Mouse (Mus musculus): ENCODE data around the gene Phrf1.

Gene Phrf1

DNA sequence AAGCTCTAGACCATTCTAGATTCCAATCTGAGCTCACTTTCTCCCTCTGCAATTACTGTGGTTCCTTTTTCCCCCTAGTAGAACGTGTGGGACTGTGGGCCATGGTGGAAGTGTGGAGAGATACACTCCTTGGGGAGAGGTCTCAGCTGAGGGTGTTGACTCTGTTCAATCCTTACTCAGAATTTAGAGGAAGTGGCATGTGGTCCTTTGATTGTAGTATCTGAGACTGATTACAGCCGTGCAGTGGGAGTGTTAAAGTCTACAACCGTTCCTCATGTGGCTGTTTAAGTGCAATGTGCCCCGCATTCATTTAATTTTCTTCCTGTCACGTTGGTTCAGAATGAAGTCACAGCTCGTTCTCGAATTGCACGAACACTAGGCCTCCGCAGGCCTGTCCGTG, 27.6 kb downstream of the Phrf1 start:
- DNase-seq (ENCODE audit: low spot score in 2 of 2) = no peak

DNA sequence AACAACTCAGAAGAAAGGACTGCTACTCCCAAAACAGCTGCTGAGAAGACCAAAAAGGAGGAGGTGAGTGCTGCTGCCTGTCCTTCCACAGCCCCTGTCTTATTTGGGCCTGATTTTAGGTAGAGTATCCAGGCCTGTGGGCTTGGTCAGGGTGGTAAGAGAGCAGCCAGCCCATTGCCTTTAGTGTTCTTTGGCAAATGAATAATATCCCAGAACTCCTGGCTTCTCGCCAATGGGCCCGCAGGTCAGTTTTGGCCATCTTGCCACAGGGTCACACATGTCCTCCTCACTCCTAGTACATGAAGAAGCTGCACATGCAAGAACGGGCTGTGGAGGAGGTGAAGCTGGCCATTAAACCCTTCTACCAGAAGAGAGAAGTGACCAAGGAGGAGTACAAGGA, 32.9 kb downstream of the Phrf1 start:
- no peak for DNase-seq (ENCODE audit: low spot score in 2 of 2)

DNA sequence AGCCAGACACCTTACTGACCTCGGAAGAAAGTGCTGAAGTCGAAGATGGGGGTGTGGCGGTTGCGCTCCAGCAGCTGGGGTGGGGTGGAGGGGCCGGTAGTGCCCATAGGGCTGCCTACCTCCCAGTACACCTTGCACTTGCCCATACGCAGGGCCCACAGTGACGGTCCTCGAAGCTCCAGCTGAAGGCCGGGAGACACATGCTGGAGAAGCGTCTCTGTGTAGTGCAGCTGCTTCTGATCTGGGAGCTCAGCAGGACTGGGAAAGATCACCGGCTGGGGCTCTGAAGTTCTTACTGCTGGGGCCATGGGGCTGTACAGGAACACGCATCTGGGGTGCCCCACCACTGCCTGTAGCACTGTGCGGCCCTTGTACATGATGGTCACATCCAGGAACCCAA, 35.1 kb downstream of the Phrf1 start:
- no peak for DNase-seq (ENCODE audit: low spot score in 2 of 2)

GRCm38 (mm10) chr7:141264041-141264700, 35.6 kb downstream of the Phrf1 start:
- DNase-seq (ENCODE audit: low spot score in 2 of 2) = no peak

DNA sequence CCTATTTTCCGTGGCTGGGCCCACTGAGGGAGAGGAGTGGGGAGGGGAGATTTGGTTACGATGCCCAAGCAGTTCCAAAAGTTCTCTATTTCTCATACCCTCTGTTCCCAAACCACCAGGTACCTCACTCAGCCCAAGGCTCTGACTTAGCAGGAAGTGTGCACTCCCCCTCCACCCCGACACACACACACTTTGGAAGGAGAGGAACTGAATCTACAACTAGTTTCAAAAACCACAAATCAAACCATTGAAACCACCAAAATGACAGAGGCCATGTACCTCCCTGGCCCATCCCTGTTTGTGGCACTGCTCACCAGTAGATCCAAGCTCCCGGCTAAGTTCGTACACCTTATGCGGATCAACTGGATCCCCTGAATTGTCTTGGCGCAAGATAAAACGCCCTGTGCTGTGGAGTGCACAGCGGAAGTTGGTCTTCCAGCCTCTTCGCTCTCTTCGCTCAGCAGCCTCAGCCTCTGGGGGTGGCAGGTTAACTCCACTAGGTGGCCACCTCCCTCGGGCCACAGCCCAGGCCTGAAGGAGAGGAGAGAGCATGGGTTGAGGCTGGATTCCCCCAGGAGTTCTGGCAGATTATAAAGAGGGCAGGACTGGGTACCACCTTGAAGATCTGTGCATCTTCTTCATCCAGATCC, 36.3 kb downstream of the Phrf1 start:
- peak; percentile 39 to 47 for DNase-seq (ENCODE audit: low spot score in 2 of 2)

- DNase-seq (ENCODE audit: low spot score in 2 of 2) = no peak
Measured at GRCm38 (mm10) chr7:141265411-141265738, 36.8 kb downstream of the Phrf1 start.

DNA sequence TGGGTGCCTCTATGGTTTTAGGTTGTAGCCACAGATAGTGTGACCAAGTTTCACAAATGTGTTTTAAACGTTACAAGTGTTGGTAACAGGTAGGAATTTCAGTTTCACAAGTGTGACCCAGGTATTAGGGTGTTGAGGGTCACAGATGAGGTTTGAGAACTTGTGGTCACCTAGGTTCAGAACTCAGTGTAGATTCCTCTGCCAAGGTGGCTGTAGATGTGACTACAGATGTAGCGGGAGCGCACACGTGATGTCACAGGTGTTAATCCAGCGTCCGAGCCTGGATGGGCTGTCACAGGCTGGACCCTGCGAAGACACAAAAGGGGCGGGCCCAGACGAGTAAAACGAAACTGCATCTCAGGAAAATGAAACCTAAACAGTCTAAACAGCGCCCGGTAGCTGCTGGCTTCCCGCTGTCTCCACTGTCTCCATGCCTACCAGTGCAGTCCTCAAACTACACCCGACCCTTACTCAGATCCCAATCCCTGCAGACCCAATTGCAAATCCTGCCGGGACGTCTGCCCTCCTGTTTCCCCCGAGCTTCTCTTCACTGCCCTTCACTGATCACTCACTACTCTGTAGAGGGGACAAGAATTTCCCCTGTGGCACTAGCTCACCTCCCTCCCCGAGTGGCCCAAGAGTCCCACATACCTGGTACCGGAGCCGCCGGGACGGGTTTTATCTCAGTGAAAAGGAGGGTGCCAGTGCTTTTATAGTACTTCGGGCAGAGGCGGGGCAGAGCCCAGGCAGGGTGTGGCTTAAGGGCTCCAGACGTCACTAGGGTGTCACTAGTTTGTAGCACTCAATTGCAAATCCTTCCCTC, 37.4 kb downstream of the Phrf1 start, which contains the start of gene Irf7:
TSS of gene Irf7 (minus strand) at position 743 of the 823 bp plus-strand sequence.
- DNase-seq (ENCODE audit: low spot score in 2 of 2) = peak; percentile 55 to 66

GRCm38 (mm10) chr7:141268466-141269272, 40.1 kb downstream of the Phrf1 start:
- DNase-seq (ENCODE audit: low spot score in 2 of 2) = no peak

DNA sequence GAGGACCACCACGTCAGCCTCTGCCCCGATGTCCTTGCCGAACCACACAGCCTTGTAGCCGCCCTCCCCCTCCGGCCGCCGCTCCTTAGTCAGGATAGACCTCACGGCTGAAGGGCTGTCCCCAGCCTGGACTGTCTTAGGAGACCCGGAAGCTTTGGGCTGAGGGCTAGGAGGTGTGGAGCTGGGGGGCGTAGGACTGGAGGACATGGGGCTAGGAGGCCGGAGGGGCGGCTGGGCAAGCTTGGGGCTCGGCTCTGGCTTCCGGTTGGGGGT, 40.6 kb downstream of the Phrf1 start:
- DNase-seq (ENCODE audit: low spot score in 2 of 2) = no peak

- no peak for DNase-seq (ENCODE audit: low spot score in 2 of 2)
Measured at GRCm38 (mm10) chr7:141270631-141271030, 42.0 kb downstream of the Phrf1 start.

DNA sequence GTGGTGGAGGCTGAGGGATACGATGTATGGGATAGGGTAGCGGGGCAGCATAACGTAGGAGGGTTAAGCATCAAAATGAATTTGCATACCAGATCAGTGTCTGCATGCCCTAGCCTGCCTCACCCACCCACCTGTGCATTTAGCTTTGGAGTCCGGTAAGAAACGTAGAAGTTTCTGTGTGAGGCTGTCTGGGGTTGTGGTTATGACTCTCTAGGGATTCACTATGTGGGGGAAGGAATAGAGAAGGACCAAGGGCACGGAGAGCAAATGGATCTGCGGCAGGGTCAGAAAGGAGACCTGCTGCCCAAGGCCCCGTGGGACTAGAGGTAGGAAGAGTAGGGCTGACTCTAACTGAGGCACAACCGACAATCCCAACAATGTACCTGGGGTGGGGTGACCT, 46.8 kb downstream of the Phrf1 start:
- DNase-seq (ENCODE audit: low spot score in 2 of 2) = no peak

- no peak for DNase-seq (ENCODE audit: low spot score in 2 of 2)
Measured at GRCm38 (mm10) chr7:141276546-141276945, 48.0 kb downstream of the Phrf1 start, which contains the start of gene Cdhr5. TSS of gene Cdhr5 (minus strand) at chr7:141276786.

DNA sequence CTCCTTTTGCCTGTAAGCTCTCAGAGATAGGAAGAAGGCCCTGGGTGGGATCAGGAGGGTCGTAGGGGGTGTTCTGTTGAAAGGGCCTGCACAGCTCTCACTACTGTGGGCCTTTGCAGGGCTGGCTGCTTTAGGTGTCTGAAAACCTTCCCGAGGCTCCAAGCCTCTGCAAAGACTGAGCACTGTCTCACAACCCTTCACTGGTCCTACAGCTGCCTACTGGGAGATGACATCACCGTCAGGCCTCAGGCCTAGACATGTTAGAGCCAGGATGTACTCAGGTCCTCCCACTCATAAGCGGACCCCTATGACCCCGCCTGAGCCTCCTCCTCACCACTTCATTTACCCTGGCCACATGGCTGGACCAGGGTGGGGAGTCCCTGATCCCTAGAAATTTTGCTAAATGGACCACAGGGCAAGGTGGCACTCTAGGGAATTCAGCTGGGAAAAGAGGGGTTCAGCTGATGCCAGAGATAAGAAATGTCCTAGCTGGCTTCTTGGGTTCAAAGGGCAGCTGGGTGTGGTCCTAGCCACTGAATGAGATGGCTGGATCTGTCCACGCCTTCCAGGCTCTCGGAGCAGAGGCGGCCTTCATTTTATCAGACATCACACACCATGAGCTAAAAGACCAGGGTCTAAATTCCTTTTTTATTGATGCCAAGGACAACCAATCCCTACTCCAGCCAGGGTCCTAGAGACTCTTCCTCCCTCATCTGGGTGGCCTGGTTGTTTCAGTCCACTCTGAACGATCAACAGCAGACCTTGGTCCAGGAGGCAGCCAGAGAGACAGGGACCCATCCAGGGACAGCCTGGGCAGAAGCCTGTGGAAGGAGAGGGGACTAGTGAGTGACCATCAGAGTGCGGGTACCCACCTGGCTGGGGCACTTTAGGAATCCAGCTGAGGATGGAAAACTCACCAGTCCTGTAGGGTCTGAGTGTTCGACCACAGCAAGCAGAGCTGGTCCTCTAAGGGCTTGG, 49.4 kb downstream of the Phrf1 start:
- DNase-seq (ENCODE audit: low spot score in 2 of 2) = no peak

DNA sequence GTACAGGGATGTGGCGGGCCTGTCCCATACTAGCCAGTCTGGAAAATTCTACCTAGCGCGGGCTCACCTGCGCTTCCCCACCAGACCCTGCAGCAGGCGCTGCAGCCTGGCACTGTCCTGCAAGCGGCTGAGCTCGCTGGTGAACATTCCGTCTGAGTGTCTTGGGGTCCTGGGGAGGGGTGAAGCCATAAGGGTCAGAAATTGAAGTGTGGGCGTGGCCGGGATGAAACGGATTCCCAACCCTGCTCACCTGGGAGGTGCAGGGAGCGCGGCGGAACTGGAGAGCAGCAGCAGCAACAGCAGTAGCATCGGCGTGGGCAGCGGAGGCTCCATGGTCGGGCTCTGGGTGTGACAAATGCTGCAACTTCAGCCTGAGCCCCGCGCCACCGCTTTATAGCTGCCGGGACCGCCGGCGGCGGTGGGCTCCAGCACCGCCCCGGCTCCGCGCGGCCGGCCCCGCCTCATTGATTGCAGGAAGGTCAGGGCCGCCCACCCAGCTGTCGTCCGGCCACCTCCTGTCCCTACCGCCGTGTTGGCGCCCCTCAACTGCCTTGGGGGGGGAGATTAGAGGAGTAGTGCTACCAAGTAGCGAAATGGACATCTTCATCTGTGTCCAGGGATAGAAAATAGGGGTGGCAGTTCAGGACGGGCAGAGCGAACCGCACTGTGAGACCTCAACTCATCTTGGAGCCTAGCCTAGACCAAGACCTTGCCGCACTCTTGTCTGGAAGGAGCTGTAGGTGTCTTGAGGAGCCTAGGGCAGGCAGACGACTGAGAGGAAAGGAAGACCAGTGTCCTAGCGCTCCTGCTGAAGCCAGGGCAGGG, 50.4 kb downstream of the Phrf1 start, which contains the start of gene Sct:
TSS of gene Sct (minus strand) at position 368 of the 825 bp plus-strand sequence.
- DNase-seq (ENCODE audit: low spot score in 2 of 2) = no peak

DNA sequence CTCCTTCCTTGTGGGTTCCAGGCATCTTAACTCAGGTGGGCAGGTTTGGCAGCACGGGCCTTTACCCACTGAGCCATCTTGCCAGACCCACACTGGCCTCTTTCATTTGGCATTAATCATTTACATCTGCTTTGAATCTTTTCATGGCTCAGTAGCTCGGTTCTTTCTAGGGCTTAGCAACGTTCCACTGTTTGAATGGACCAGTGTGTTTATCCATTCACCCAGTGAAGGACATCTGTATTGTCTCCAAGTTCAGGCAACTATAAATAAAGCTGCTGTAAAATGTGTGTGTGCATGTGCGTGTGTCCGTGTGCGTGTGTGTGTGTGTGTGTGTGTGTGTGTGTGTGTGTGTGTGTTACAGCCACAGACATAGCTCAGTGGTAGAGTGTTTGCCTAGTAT, 52.9 kb downstream of the Phrf1 start:
- DNase-seq (ENCODE audit: low spot score in 2 of 2) = no peak

DNA sequence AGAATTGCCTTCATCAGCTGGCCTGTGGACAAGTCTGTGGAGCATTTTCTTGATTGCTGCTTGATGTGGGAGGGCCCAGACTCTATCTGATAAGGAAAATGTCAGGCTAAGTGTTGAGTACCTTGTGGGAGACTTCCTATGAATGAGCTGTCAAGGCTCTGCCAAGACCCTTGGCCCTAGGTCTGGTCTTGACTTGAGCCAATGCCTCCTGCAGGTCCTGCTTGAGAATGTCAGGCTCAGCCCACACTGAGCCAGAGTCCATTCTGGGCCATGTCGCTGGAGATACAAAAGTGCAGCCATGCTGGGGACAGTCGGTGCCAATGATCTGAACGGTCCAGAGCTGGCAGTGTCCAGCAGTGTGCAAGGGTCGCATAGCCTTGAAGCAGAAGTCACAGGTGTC, 54.2 kb downstream of the Phrf1 start:
- DNase-seq (ENCODE audit: low spot score in 2 of 2) = no peak

DNA sequence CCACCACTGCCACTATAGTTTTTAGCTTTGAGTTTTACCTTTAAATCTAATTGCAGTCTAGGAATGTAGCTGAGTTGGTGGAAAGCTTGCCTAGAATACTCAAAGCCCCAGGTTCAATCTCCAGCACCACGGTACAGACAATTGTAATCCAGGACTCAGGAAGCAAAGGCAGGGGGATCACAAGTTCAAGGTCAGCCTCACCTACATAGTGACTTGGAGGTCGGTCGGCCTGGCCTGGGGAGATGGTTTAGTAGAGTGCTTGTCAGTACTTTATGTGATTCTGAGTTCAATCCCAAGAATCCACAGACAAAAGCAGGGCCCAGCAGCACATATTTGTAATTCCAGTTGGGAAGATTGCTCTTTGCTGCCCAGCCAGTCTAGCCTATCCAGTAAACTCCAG, 59.5 kb downstream of the Phrf1 start:
- no peak for DNase-seq (ENCODE audit: low spot score in 2 of 2)

DNA sequence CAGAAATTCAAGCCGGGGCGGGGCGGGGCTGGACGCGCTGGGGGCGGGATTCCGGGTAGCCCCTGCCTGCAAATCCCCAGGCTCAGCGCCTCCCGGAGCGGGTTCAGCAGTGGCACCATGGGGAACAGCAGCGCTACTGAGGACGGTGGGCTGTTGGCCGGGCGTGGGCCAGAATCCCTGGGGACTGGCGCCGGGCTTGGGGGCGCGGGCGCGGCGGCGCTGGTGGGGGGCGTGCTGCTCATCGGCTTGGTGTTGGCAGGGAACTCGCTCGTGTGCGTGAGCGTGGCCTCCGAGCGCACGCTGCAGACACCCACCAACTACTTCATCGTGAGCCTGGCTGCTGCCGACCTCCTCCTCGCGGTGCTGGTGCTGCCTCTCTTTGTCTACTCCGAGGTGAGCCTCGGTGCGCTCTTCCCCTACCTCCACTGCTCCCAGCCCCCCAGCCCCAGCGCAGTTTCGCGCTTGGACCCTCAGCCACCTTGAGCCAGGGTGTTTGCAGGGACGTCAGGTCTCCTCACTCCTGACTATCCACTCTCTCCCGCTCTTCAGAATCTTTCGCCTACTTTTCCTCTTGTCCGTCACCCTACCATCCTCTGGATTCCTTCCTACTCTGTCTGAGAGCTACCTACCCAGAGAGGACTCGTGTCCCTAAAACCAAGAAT, 63.5 kb downstream of the Phrf1 start, which contains the start of gene Drd4:
TSS of gene Drd4 (plus strand) at position 86 of the 662 bp plus-strand sequence.
- DNase-seq (ENCODE audit: low spot score in 2 of 2) = no peak

All from spleen, postnatal 14 days (tissue).